Mouse (Mus musculus): ENCODE data around the gene Frmd4a.

DNA sequence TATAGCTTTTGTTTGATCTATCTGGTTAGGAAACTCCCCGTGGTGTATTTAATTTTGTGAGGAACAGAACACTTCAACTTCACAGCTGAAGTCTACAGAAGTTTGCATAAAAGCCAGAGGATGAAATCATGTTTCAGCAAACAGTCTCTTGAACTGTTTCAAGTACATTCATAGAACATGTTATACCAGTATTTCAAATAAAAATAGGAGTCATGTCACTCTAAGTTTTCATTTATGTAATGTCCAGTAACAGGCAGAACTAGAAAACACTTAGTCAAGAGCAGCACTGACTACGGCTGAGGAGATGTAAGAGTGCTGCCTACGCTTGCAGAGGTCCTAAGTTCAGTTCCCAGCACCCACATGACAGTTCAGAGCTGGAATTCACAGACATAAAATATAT is 609.4 kb downstream of the Frmd4a start:
- TF ChIP-seq CTCF (IDR thresholded peaks at IDR 0.05; ENCODE audit: control insufficient read depth, insufficient read depth, low read length) (no peak), POLR2A (IDR thresholded peaks at IDR 0.05; ENCODE audit: borderline replicate concordance, control insufficient read depth, low read depth, low read length) (no peak)

All from bone marrow, adult 2 months (tissue).